Mouse (Mus musculus): ENCODE results near the gene Rnf152. TPM values are rescaled to one million over a fixed set of nuclear protein-coding genes. Genes with fewer than 3 reads are reported as not detected.

The Rnf152 gene
- polyA plus RNA-seq, 1 experiment: 2.8 TPM

- H3K36me3 ChIP-seq (ENCODE audit: control insufficient read depth, insufficient read depth, low read length): 0 out of 2 replicates have a peak, but pooled peaks cover 2% of the 10 kb centered on the region
- 61% methylated on average over 8 of the region's 8 CpGs for WGBS
- no peak overlapping the region for H3K27ac ChIP-seq (ENCODE audit: insufficient read depth, low read depth, low read length)
- peaks cover 17% of the 10 kb centered on the region for H3K4me1 ChIP-seq (ENCODE audit: control insufficient read depth, insufficient read depth, insufficient read length, low read length)
- H3K27me3 ChIP-seq (ENCODE audit: control insufficient read depth, insufficient read depth, low read length): no peaks in the 10 kb centered on the region
- TF ChIP-seq POLR2A (IDR thresholded peaks at IDR 0.05; ENCODE audit: low read depth, low read length) (no peak), CTCF (IDR thresholded peaks at IDR 0.05; ENCODE audit: extremely low read depth, insufficient read length, insufficient replicate concordance, low read depth, low read length) (no peak)
- no peak overlapping the region for H3K4me3 ChIP-seq (ENCODE audit: low read depth, low read length)
Measured at GRCm38 (mm10) chr1:105332087-105332731, 24.3 kb downstream of the Rnf152 start.

GRCm38 (mm10) chr1:105331605-105332004 lies 24.9 kb downstream of the Rnf152 start:
- Histone ChIP-seq H3K4me1 (ENCODE audit: control insufficient read depth, insufficient read depth, insufficient read length, low read length) (peaks cover 14% of the 10 kb centered on the region), H3K27me3 (ENCODE audit: control insufficient read depth, insufficient read depth, low read length) (no peaks in the 10 kb centered on the region), H3K4me3 (ENCODE audit: low read depth, low read length) (no peak overlapping the region), H3K27ac (ENCODE audit: insufficient read depth, low read depth, low read length) (no peak overlapping the region), H3K36me3 (ENCODE audit: control insufficient read depth, insufficient read depth, low read length) (0 out of 2 replicates have a peak, but pooled peaks cover 2% of the 10 kb centered on the region)
- no peak for TF ChIP-seq POLR2A (IDR thresholded peaks at IDR 0.05; ENCODE audit: low read depth, low read length)
- TF ChIP-seq CTCF (IDR thresholded peaks at IDR 0.05; ENCODE audit: extremely low read depth, insufficient read length, insufficient replicate concordance, low read depth, low read length): no peak
- WGBS: 87% methylated on average over 5 of the region's 5 CpGs

- Histone ChIP-seq H3K36me3 (ENCODE audit: control insufficient read depth, insufficient read depth, low read length) (0 out of 2 replicates have a peak, but pooled peaks cover 2% of the 10 kb centered on the region), H3K4me1 (ENCODE audit: control insufficient read depth, insufficient read depth, insufficient read length, low read length) (peaks cover 9% of the 10 kb centered on the region), H3K27me3 (ENCODE audit: control insufficient read depth, insufficient read depth, low read length) (no peaks in the 10 kb centered on the region), H3K4me3 (ENCODE audit: low read depth, low read length) (no peak overlapping the region), H3K27ac (ENCODE audit: insufficient read depth, low read depth, low read length) (no peak overlapping the region)
- TF ChIP-seq CTCF (IDR thresholded peaks at IDR 0.05; ENCODE audit: extremely low read depth, insufficient read length, insufficient replicate concordance, low read depth, low read length) (no peak), POLR2A (IDR thresholded peaks at IDR 0.05; ENCODE audit: low read depth, low read length) (no peak)
- 86% methylated on average over 5 of the region's 5 CpGs for WGBS
Measured at GRCm38 (mm10) chr1:105330581-105331320, 25.8 kb downstream of the Rnf152 start.

- no peak overlapping the region for H3K27ac ChIP-seq (ENCODE audit: insufficient read depth, low read depth, low read length)
- no peaks in the 10 kb centered on the region for H3K27me3 ChIP-seq (ENCODE audit: control insufficient read depth, insufficient read depth, low read length)
- H3K36me3 ChIP-seq (ENCODE audit: control insufficient read depth, insufficient read depth, low read length): 0 out of 2 replicates have a peak, but pooled peaks cover 2% of the 10 kb centered on the region
- 100% methylated on average over 1 of the region's 1 CpGs for WGBS
- TF ChIP-seq CTCF (IDR thresholded peaks at IDR 0.05; ENCODE audit: extremely low read depth, insufficient read length, insufficient replicate concordance, low read depth, low read length): no peak
- no peak overlapping the region for H3K4me3 ChIP-seq (ENCODE audit: low read depth, low read length)
- peaks cover 2% of the 10 kb centered on the region; the same call in 1 of the 2 replicates for H3K4me1 ChIP-seq (ENCODE audit: control insufficient read depth, insufficient read depth, insufficient read length, low read length)
Measured at GRCm38 (mm10) chr1:105327789-105328188, 28.7 kb downstream of the Rnf152 start.

- WGBS: 83% methylated on average over 4 of the region's 4 CpGs
- Histone ChIP-seq H3K27ac (ENCODE audit: insufficient read depth, low read depth, low read length) (no peak overlapping the region), H3K27me3 (ENCODE audit: control insufficient read depth, insufficient read depth, low read length) (no peaks in the 10 kb centered on the region), H3K36me3 (ENCODE audit: control insufficient read depth, insufficient read depth, low read length) (0 out of 2 replicates have a peak, but pooled peaks cover 2% of the 10 kb centered on the region), H3K4me1 (ENCODE audit: control insufficient read depth, insufficient read depth, insufficient read length, low read length) (no peaks in the 10 kb centered on the region), H3K4me3 (ENCODE audit: low read depth, low read length) (no peak overlapping the region)
- no peak for TF ChIP-seq POLR2A (IDR thresholded peaks at IDR 0.05; ENCODE audit: low read depth, low read length)
- no peak for TF ChIP-seq CTCF (IDR thresholded peaks at IDR 0.05; ENCODE audit: extremely low read depth, insufficient read length, insufficient replicate concordance, low read depth, low read length)
Measured at GRCm38 (mm10) chr1:105324636-105325035, 31.9 kb downstream of the Rnf152 start.

GRCm38 (mm10) chr1:105314010-105314800 lies 42.3 kb downstream of the Rnf152 start:
- TF ChIP-seq POLR2A (IDR thresholded peaks at IDR 0.05; ENCODE audit: low read depth, low read length) (no peak), CTCF (IDR thresholded peaks at IDR 0.05; ENCODE audit: extremely low read depth, insufficient read length, insufficient replicate concordance, low read depth, low read length) (no peak)
- 65% methylated on average over 3 of the region's 3 CpGs for WGBS
- H3K36me3 ChIP-seq (ENCODE audit: control insufficient read depth, insufficient read depth, low read length): no peaks in the 10 kb centered on the region
- H3K27ac ChIP-seq (ENCODE audit: insufficient read depth, low read depth, low read length): no peak overlapping the region
- no peak overlapping the region for H3K4me3 ChIP-seq (ENCODE audit: low read depth, low read length)
- no peaks in the 10 kb centered on the region for H3K27me3 ChIP-seq (ENCODE audit: control insufficient read depth, insufficient read depth, low read length)
- H3K4me1 ChIP-seq (ENCODE audit: control insufficient read depth, insufficient read depth, insufficient read length, low read length): peaks cover 10% of the 10 kb centered on the region; the same call in 1 of the 2 replicates

- Histone ChIP-seq H3K4me3 (ENCODE audit: low read depth, low read length) (no peak overlapping the region), H3K4me1 (ENCODE audit: control insufficient read depth, insufficient read depth, insufficient read length, low read length) (peaks cover 7% of the 10 kb centered on the region; the same call in 1 of the 2 replicates), H3K36me3 (ENCODE audit: control insufficient read depth, insufficient read depth, low read length) (no peaks in the 10 kb centered on the region), H3K27me3 (ENCODE audit: control insufficient read depth, insufficient read depth, low read length) (no peaks in the 10 kb centered on the region), H3K27ac (ENCODE audit: insufficient read depth, low read depth, low read length) (no peak overlapping the region)
- TF ChIP-seq POLR2A (IDR thresholded peaks at IDR 0.05; ENCODE audit: low read depth, low read length) (no peak), CTCF (IDR thresholded peaks at IDR 0.05; ENCODE audit: extremely low read depth, insufficient read length, insufficient replicate concordance, low read depth, low read length) (no peak)
- 67% methylated on average over 2 of the region's 2 CpGs for WGBS
Measured at GRCm38 (mm10) chr1:105312601-105312901, 44.0 kb downstream of the Rnf152 start.
